Mouse (Mus musculus): ENCODE data around the gene Smox. TPM values are rescaled to one million over a fixed set of nuclear protein-coding genes. Genes with fewer than 3 reads are reported as not detected.

Gene Smox
- polyA plus RNA-seq (2015; fragmentation: Nextera tagmentation; extraction: Ambion mirVana), result 9.8 and 16.2 TPM in 2 replicates

GRCm38 (mm10) chr2:131491196-131491595 lies at the start of gene Smox:
Gene Smox, plus strand, starts transcription at chr2:131491496.

GRCm38 (mm10) chr2:131561891-131562585 lies 70.7 kb downstream of the Smox start, which contains the start of gene Adra1d:
Gene Adra1d, minus strand, starts transcription at chr2:131562283.

Other genes starting within 250 kb of the Smox start
- 25.2 and 30.5 TPM in 2 replicates for gene Pank2, start 229.0 kb upstream of the Smox start, polyA plus RNA-seq (2015; fragmentation: Nextera tagmentation; extraction: Ambion mirVana)
- 1.5 and 1.9 TPM in 2 replicates for gene Rnf24, start 138.6 kb upstream of the Smox start, polyA plus RNA-seq (2015; fragmentation: Nextera tagmentation; extraction: Ambion mirVana)
- 0.16 and 0.19 TPM in 2 replicates for gene Adra1d, start 70.8 kb downstream of the Smox start, polyA plus RNA-seq (2015; fragmentation: Nextera tagmentation; extraction: Ambion mirVana)